Mouse (Mus musculus) lung, postnatal 0 days (tissue): ENCODE results near the gene Rrp9.

ENCODE experiments used
- CTCF ChIP-seq: IDR thresholded peaks from 2 replicates; pipeline ENCODE4 v1.5.1; 2016; ENCODE audit warnings: antibody characterized with exemption, mild to moderate bottlenecking
- EP300 ChIP-seq: IDR thresholded peaks from 2 replicates; pipeline ENCODE4 v1.6.1; 2016; ENCODE audit warnings: antibody characterized with exemption, mild to moderate bottlenecking, control low read depth

- TF ChIP-seq CTCF, result no peak
- no peak for TF ChIP-seq EP300
These were observed 44.1 kb downstream of the Rrp9 start for GRCm38 (mm10) chr9:106519909-106520308.
